In the genomic region with DNA sequence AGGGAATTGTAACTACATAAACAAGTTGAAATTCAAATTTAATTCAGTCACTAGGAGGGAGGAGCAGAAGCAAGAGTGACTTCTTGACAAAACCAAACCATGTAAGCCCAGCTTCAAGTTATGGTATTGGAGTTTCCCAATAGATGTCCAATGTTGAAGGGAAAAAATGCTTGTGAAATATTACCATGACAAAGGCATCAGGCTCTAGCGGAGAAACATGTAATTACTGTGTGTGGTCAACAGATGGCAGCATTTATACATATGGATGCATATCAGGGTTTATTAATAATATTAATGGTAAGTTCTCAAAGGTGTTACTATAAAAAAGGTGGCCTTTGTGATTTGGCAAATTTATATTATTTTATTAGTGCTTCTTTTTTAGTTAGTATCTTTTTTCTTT, we compare ENCODE assay signal across 9 mouse cellular contexts. TPM values are rescaled to one million over a fixed set of nuclear protein-coding genes. Genes with fewer than 3 reads are reported as not detected.
DNase-seq lines count a peak whose midpoint lies in the region; ATAC-seq and TF ChIP-seq lines count a peak whose summit lies in the region.
"Had no signal": no experiment of that assay in that cellular context is flagged by ENCODE, and none has a peak within 500 bp of the region (broad histone marks: within the 10 kb centered on the region; RNA-seq: fewer than 3 reads in every experiment).

No protein-coding gene starts in this region.

- WGBS in heart, embryonic 10.5 days: 11% methylated on average over 1 of the region's 1 CpGs
- 3% methylated on average over 1 of the region's 1 CpGs for WGBS in hindbrain, postnatal 0 days

- no peaks in the 10 kb centered on the region for H3K27me3 ChIP-seq in heart, embryonic 10.5 days (ENCODE audit: insufficient read depth, poor library complexity, severe bottlenecking)
- H3K27me3 ChIP-seq in hindbrain, postnatal 0 days (ENCODE audit: insufficient read depth, low read length): no peaks in the 10 kb centered on the region

- H3K36me3 ChIP-seq in heart, embryonic 10.5 days: no peaks in the 10 kb centered on the region
- no peaks in the 10 kb centered on the region for H3K36me3 ChIP-seq in hindbrain, postnatal 0 days (ENCODE audit: insufficient read depth, low read length)

- DNase-seq in heart, postnatal 4 days: peak; percentile 34
- no peak for DNase-seq in heart, embryonic 10.5 days (ENCODE audit: low spot score)
- peak; percentile 9 for DNase-seq in thymus, postnatal 0 days (ENCODE audit: low spot score)
- DNase-seq in thymus, adult 18-20 months: no peak
- peak; percentile 21 for DNase-seq in cerebellum, adult 9-11 months
- DNase-seq in hindbrain, postnatal 0 days (ENCODE audit: low spot score): peak; percentile 84
- DNase-seq in naive thymus-derived CD4-positive, alpha-beta T cell, adult 2 months (ENCODE audit: low read depth): peak; percentile 56
- DNase-seq in testis, postnatal 10 days (ENCODE audit: low spot score): no peak

- peak; percentile 76 for TF ChIP-seq CTCF in hindbrain, postnatal 0 days (IDR thresholded peaks at IDR 0.05; ENCODE audit: low read depth)

- H3K4me3 ChIP-seq in heart, embryonic 10.5 days: no peak overlapping the region
- no peak overlapping the region for H3K4me3 ChIP-seq in hindbrain, postnatal 0 days (ENCODE audit: low read length)

- no peak overlapping the region for H3K9ac ChIP-seq in hindbrain, postnatal 0 days (replicated peaks; ENCODE audit: low read length)

- H3K4me2 ChIP-seq in hindbrain, postnatal 0 days (ENCODE audit: low read depth, low read length): no peak overlapping the region

- 0 out of 2 replicates have a peak, but pooled peaks have one; percentile 35 for ATAC-seq in hindbrain, postnatal 0 days

- H3K27ac ChIP-seq in heart, embryonic 10.5 days: no peak overlapping the region
- H3K27ac ChIP-seq in hindbrain, postnatal 0 days: no peak overlapping the region

- no peaks in the 10 kb centered on the region for H3K9me3 ChIP-seq in heart, embryonic 10.5 days
- no peaks in the 10 kb centered on the region for H3K9me3 ChIP-seq in hindbrain, postnatal 0 days (ENCODE audit: low read length)

- H3K4me1 ChIP-seq in heart, embryonic 10.5 days: no peaks in the 10 kb centered on the region
- H3K4me1 ChIP-seq in hindbrain, postnatal 0 days (ENCODE audit: insufficient read depth, low read length): no peaks in the 10 kb centered on the region

RNA-seq across cellular contexts. Expression of gene Asic5, which starts 13.9 kb away (rescaled TPM):
- not detected for total RNA-seq in heart, postnatal 4 days (2021)
- not detected in 2 replicates for polyA plus RNA-seq in heart, embryonic 10.5 days (2016; fragmentation: Nextera tagmentation; extraction: Ambion mirVana)
- 0.13 TPM in 2 replicates for polyA plus RNA-seq in thymus, postnatal 0 days (2015; fragmentation: Nextera tagmentation; extraction: Ambion mirVana)
- total RNA-seq in hindbrain, postnatal 0 days (2014; rRNA removed): 0.52 TPM in 1 of 2 replicates, not detected in the other
- polyA plus RNA-seq in hindbrain, postnatal 0 days (2015; fragmentation: Nextera tagmentation; extraction: Ambion mirVana): 0.16 TPM in 1 of 2 replicates, not detected in the other
- polyA plus RNA-seq: limb, embryonic 11.5 days had no signal

RNA-seq across cellular contexts. Expression of gene Tdo2, which starts 20.0 kb away (rescaled TPM):
- total RNA-seq in heart, postnatal 4 days (2021): not detected
- 2.1 and 2.6 TPM in 2 replicates for polyA plus RNA-seq in heart, embryonic 10.5 days (2016; fragmentation: Nextera tagmentation; extraction: Ambion mirVana)
- polyA plus RNA-seq in thymus, postnatal 0 days (2015; fragmentation: Nextera tagmentation; extraction: Ambion mirVana): 0.69 and 1.4 TPM in 2 replicates
- not detected in 2 replicates for total RNA-seq in hindbrain, postnatal 0 days (2014; rRNA removed)
- 0.40 and 0.52 TPM in 2 replicates for polyA plus RNA-seq in hindbrain, postnatal 0 days (2015; fragmentation: Nextera tagmentation; extraction: Ambion mirVana)

Comparison
In these comparisons a context has a peak if more than half of its experiments do, and no peak if none do; other contexts are left out.
1. DNase-seq: peak in heart, postnatal 4 days (single experiment), thymus, postnatal 0 days (single experiment), cerebellum, adult 9-11 months (single experiment), hindbrain, postnatal 0 days (single experiment) and naive thymus-derived CD4-positive, alpha-beta T cell, adult 2 months (single experiment); none in heart, embryonic 10.5 days (single experiment), thymus, adult 18-20 months (0 of 2) and testis, postnatal 10 days (single experiment).